Mouse (Mus musculus) left cerebral cortex, adult 2 months (tissue): ENCODE results near the gene Jtb. TPM values are rescaled to one million over a fixed set of nuclear protein-coding genes. Genes with fewer than 3 reads are reported as not detected.

Source experiments
- DNase-seq, 2 experiments: peaks; one replicate each; pipeline ENCODE4 v3.0.0; 2021 to 2022; ENCODE audit warnings: low spot score in 2 of 2, mixed read lengths in 1 of 2; ENCODE audit errors: extremely low spot score in 1 of 2
- H3K27ac ChIP-seq: fragments of 200-600 bp; 2 replicates; pipeline ENCODE4 v1.8.1; 2022
- H3K4me3 ChIP-seq: fragments of 200-600 bp; 2 replicates; pipeline ENCODE4 v1.8.1; 2022
- CTCF ChIP-seq: fragments of 200-600 bp; IDR thresholded peaks from 2 replicates; pipeline ENCODE4 v1.8.1; 2022; ENCODE audit warnings: antibody characterized with exemption, mild to moderate bottlenecking, moderate library complexity
- intact Hi-C: fragments of 180-260 bp; cut with DNase I; formaldehyde crosslinking; loops from one replicate; pipeline ENCODE4 v1.15.1; 2025
- microRNA-seq, 2 experiments: library from miRNA; unstranded; fragments of <30 nt; microRNA quantifications; one replicate each; pipeline ENCODE4 v1.2.0; 2021
- total RNA-seq, 2 experiments: library from RNA; stranded (reverse); gene quantifications; 2 replicates each; pipeline ENCODE4 v1.2.3; 2021

Gene Jtb
- total RNA-seq, 2 experiments from 2014 or later = 43.8 to 49.5 TPM

GRCm38 (mm10) chr3:90279743-90280142 is 48.3 kb downstream of the Jtb start:
- intact Hi-C loops = no loop called here
- Histone ChIP-seq H3K27ac (peak overlapping the region; percentile 72; the same call in 1 of the 2 replicates), H3K4me3 (no peak overlapping the region)
- no peak for TF ChIP-seq CTCF
- no peak for DNase-seq

GRCm38 (mm10) chr3:90280708-90281107 is 49.3 kb downstream of the Jtb start:
- no peak for TF ChIP-seq CTCF
- DNase-seq = no peak
- intact Hi-C loops = no loop called here
- H3K27ac ChIP-seq = peak overlapping the region; percentile 72
- H3K4me3 ChIP-seq = no peak overlapping the region

- intact Hi-C loops = no loop called here
- no peak overlapping the region for H3K27ac ChIP-seq
- DNase-seq = no peak
- peak; percentile 17 for TF ChIP-seq CTCF
- no peak overlapping the region for H3K4me3 ChIP-seq
Observed at GRCm38 (mm10) chr3:90284150-90284549, 52.8 kb downstream of the Jtb start.

Small RNA genes lying within 50 kb of the gene (microRNA-seq; reads per million reads assigned to microRNA genes)
- 0.49 to 0.96 reads per million in 2 experiments for gene Mir7012

Other genes with a start within 250 kb of the Jtb start
- gene Hax1, start 232.8 kb upstream of the Jtb start, total RNA-seq = 100 to 1,000 TPM in 1 of 2 experiments, 10 to 100 TPM in 1; 97.6 to 106 TPM
- 10 to 100 TPM; 95.2 to 98.7 TPM for gene 4933434E20Rik, start 180.0 kb upstream of the Jtb start, total RNA-seq
- gene Ubap2l, start 179.0 kb upstream of the Jtb start, total RNA-seq = 100 to 1,000 TPM; 180 to 197 TPM
- gene Tpm3, start 158.9 kb upstream of the Jtb start, total RNA-seq = 100 to 1,000 TPM; 182 to 193 TPM
- gene Nup210l, start 127.5 kb upstream of the Jtb start, total RNA-seq = under 1 TPM; 0.36 to 0.42 TPM
- 100 to 1,000 TPM; 799 to 888 TPM for gene Rps27, start 17.9 kb upstream of the Jtb start, total RNA-seq
- 1 to 10 TPM; 7.9 to 8.9 TPM for gene Rab13, start 17.9 kb upstream of the Jtb start, total RNA-seq
- under 1 TPM; 0.42 to 0.50 TPM for gene Creb3l4, start 11.9 kb downstream of the Jtb start, total RNA-seq
- 10 to 100 TPM; 38.8 to 43.0 TPM for gene Slc39a1, start 16.6 kb downstream of the Jtb start, total RNA-seq
- gene Crtc2, start 22.6 kb downstream of the Jtb start, total RNA-seq = 10 to 100 TPM; 39.5 to 43.6 TPM
- gene Dennd4b, start 33.6 kb downstream of the Jtb start, total RNA-seq = 10 to 100 TPM; 35.0 to 36.7 TPM
- 100 to 1,000 TPM in 1 of 2 experiments, 10 to 100 TPM in 1; 93.5 to 103 TPM for gene Gatad2b, start 61.6 kb downstream of the Jtb start, total RNA-seq
- gene Slc27a3, start 158.3 kb downstream of the Jtb start, total RNA-seq = 1 to 10 TPM; 8.1 to 8.3 TPM
- 10 to 100 TPM; 62.1 to 65.7 TPM for gene Ints3, start 202.0 kb downstream of the Jtb start, total RNA-seq
- 1 to 10 TPM; 3.3 TPM for gene Npr1, start 234.3 kb downstream of the Jtb start, total RNA-seq
- gene Ilf2, start 244.5 kb downstream of the Jtb start, total RNA-seq = 10 to 100 TPM; 75.1 to 92.3 TPM